Mouse (Mus musculus) CH12F3 (cell line): ENCODE results near the gene Casp7.
"Not testable (repeated sequence)": the region's sequence is repeated elsewhere in the genome, so short reads cannot be mapped to it uniquely, and the experiment has no call there.

ENCODE experiments used
- in situ Hi-C: fragments of 300-500 bp; cut with MboI; formaldehyde crosslinking; loops from 2 replicates; pipeline ENCODE4 v1.14.3; 2020; ENCODE audit warnings: low sequenced_read_pairs

Gene Casp7

GRCm38 (mm10) chr19:56396669-56397621, at the start of gene Casp7:
TSS of gene Casp7 (plus strand) at chr19:56397129.
- in situ Hi-C loops: no loop called here

GRCm38 (mm10) chr19:56349295-56349694, 47.6 kb upstream of the Casp7 start:
- in situ Hi-C loops: no loop called here

- in situ Hi-C loops: no loop called here
Measured at GRCm38 (mm10) chr19:56353689-56354088, 43.2 kb upstream of the Casp7 start.

- in situ Hi-C loops: no loop called here
Measured at GRCm38 (mm10) chr19:56355201-56355600, 41.7 kb upstream of the Casp7 start.

- in situ Hi-C loops: no loop called here
Measured at GRCm38 (mm10) chr19:56356480-56357373, 40.2 kb upstream of the Casp7 start.

GRCm38 (mm10) chr19:56357374-56357708, 39.6 kb upstream of the Casp7 start:
- in situ Hi-C loops: not testable (repeated sequence)

- in situ Hi-C loops: no loop called here
Measured at GRCm38 (mm10) chr19:56358890-56359289, 38.0 kb upstream of the Casp7 start.

GRCm38 (mm10) chr19:56363721-56364460, 33.0 kb upstream of the Casp7 start:
- in situ Hi-C loops: no loop called here

GRCm38 (mm10) chr19:56364563-56364962, 32.4 kb upstream of the Casp7 start:
- in situ Hi-C loops: no loop called here

GRCm38 (mm10) chr19:56366168-56366567, 30.8 kb upstream of the Casp7 start:
- in situ Hi-C loops: no loop called here

- in situ Hi-C loops: no loop called here
Measured at GRCm38 (mm10) chr19:56366625-56367024, 30.3 kb upstream of the Casp7 start.

GRCm38 (mm10) chr19:56367778-56368177, 29.2 kb upstream of the Casp7 start:
- in situ Hi-C loops: no loop called here

GRCm38 (mm10) chr19:56368912-56369311, 28.0 kb upstream of the Casp7 start:
- in situ Hi-C loops: no loop called here

- in situ Hi-C loops: no loop called here
Measured at GRCm38 (mm10) chr19:56370389-56371150, 26.4 kb upstream of the Casp7 start.

GRCm38 (mm10) chr19:56372226-56372625, 24.7 kb upstream of the Casp7 start:
- in situ Hi-C loops: no loop called here

- in situ Hi-C loops: no loop called here
Measured at GRCm38 (mm10) chr19:56373246-56373645, 23.7 kb upstream of the Casp7 start.

GRCm38 (mm10) chr19:56374011-56374410, 22.9 kb upstream of the Casp7 start:
- in situ Hi-C loops: no loop called here

- in situ Hi-C loops: no loop called here
Measured at GRCm38 (mm10) chr19:56378007-56378406, 18.9 kb upstream of the Casp7 start.

- in situ Hi-C loops: no loop called here
Measured at GRCm38 (mm10) chr19:56378554-56379172, 18.3 kb upstream of the Casp7 start.

- in situ Hi-C loops: no loop called here
Measured at GRCm38 (mm10) chr19:56380341-56380740, 16.6 kb upstream of the Casp7 start.
